Mouse (Mus musculus): ENCODE measurements around the gene Il2rb.

The Il2rb gene

GRCm38 (mm10) chr15:78494968-78495406 lies at the start of gene Il2rb:
Gene Il2rb, minus strand, starts transcription at chr15:78495271.
- DNase-seq (ENCODE audit: low spot score in 2 of 2) = no peak

GRCm38 (mm10) chr15:78544561-78545001 lies 49.5 kb upstream of the Il2rb start, which contains the start of gene Sstr3:
Gene Sstr3, minus strand, starts transcription at chr15:78544685.
- peak; percentile 45 to 57 for DNase-seq (ENCODE audit: low spot score in 2 of 2)

GRCm38 (mm10) chr15:78544041-78544440 lies 49.0 kb upstream of the Il2rb start:
- no peak for DNase-seq (ENCODE audit: low spot score in 2 of 2)

GRCm38 (mm10) chr15:78542767-78543303 lies 47.8 kb upstream of the Il2rb start:
- peak in 1 of 2 experiments; percentile 59 for DNase-seq (ENCODE audit: low spot score in 2 of 2)

GRCm38 (mm10) chr15:78542098-78542766 lies 47.2 kb upstream of the Il2rb start:
- DNase-seq (ENCODE audit: low spot score in 2 of 2) = no peak

GRCm38 (mm10) chr15:78541606-78542005 lies 46.5 kb upstream of the Il2rb start:
- DNase-seq (ENCODE audit: low spot score in 2 of 2) = no peak

GRCm38 (mm10) chr15:78541036-78541435 lies 46.0 kb upstream of the Il2rb start:
- DNase-seq (ENCODE audit: low spot score in 2 of 2) = peak; percentile 49 to 53

- DNase-seq (ENCODE audit: low spot score in 2 of 2) = no peak
Measured at GRCm38 (mm10) chr15:78535723-78536421, 40.8 kb upstream of the Il2rb start.

GRCm38 (mm10) chr15:78533346-78533835 lies 38.3 kb upstream of the Il2rb start:
- DNase-seq (ENCODE audit: low spot score in 2 of 2) = no peak

GRCm38 (mm10) chr15:78532566-78533345 lies 37.7 kb upstream of the Il2rb start:
- no peak for DNase-seq (ENCODE audit: low spot score in 2 of 2)

- peak; percentile 100 for DNase-seq (ENCODE audit: low spot score in 2 of 2)
Measured at GRCm38 (mm10) chr15:78531901-78532469, 36.9 kb upstream of the Il2rb start.

- no peak for DNase-seq (ENCODE audit: low spot score in 2 of 2)
Measured at GRCm38 (mm10) chr15:78531451-78531720, 36.3 kb upstream of the Il2rb start.

GRCm38 (mm10) chr15:78530671-78531450 lies 35.8 kb upstream of the Il2rb start, which contains the start of gene C1qtnf6:
Gene C1qtnf6, minus strand, starts transcription at chr15:78531416.
- no peak for DNase-seq (ENCODE audit: low spot score in 2 of 2)

- DNase-seq (ENCODE audit: low spot score in 2 of 2) = no peak
Measured at GRCm38 (mm10) chr15:78530141-78530540, 35.1 kb upstream of the Il2rb start.

GRCm38 (mm10) chr15:78529428-78529990 lies 34.4 kb upstream of the Il2rb start:
- peak; percentile 74 to 77 for DNase-seq (ENCODE audit: low spot score in 2 of 2)

- DNase-seq (ENCODE audit: low spot score in 2 of 2) = no peak
Measured at GRCm38 (mm10) chr15:78528726-78529411, 33.8 kb upstream of the Il2rb start.

- peak; percentile 69 to 74 for DNase-seq (ENCODE audit: low spot score in 2 of 2)
Measured at GRCm38 (mm10) chr15:78527973-78528372, 32.9 kb upstream of the Il2rb start.

- DNase-seq (ENCODE audit: low spot score in 2 of 2) = no peak
Measured at GRCm38 (mm10) chr15:78524163-78524562, 29.1 kb upstream of the Il2rb start.

GRCm38 (mm10) chr15:78521892-78522291 lies 26.8 kb upstream of the Il2rb start:
- DNase-seq (ENCODE audit: low spot score in 2 of 2) = no peak

- DNase-seq (ENCODE audit: low spot score in 2 of 2) = no peak
Measured at GRCm38 (mm10) chr15:78521331-78521730, 26.3 kb upstream of the Il2rb start.
